Mouse (Mus musculus) Patski (cell line): ENCODE data around the gene Atg4a. TPM values are rescaled to one million over a fixed set of nuclear protein-coding genes. Genes with fewer than 3 reads are reported as not detected.

ENCODE experiments used
- ATAC-seq: fragments of 100-300 bp; one replicate; pipeline ENCODE4 v1.8.0; 2021
- CTCF ChIA-PET: fragments of 350-600 bp; sonication (Branson Sonifier 250); formaldehyde crosslinking; loops from one replicate; lab custom pipeline; 2022; ENCODE audit warnings: inconsistent platforms; lab: Charles Lee
- POLR2A ChIA-PET: fragments of 350-600 bp; sonication (Branson Sonifier 250); formaldehyde crosslinking; loops from one replicate; lab custom pipeline; 2022; ENCODE audit warnings: antibody characterized with exemption, inconsistent platforms; lab: Charles Lee
- DNase-seq: peaks from one replicate; pipeline ENCODE4 v3.0.0-alpha.2; 2011; ENCODE audit warnings: low read depth, low spot score
- H3K27me3 ChIP-seq: fragments of 371-371 bp; one replicate; pipeline ENCODE4 v1.5.1; 2021
- CTCF ChIP-seq: fragments of 100-300 bp; IDR thresholded peaks from one replicate; pipeline ENCODE4 v1.5.1; 2021
- in situ Hi-C: fragments of 300-500 bp; cut with MboI; formaldehyde crosslinking; loops from 3 replicates; pipeline ENCODE4 v1.11.1; 2018; ENCODE audit warnings: low pct_unique_long_range_greater_than_20kb, mixed read lengths
- polyA plus RNA-seq: library from polyadenylated mRNA; unstranded; gene quantifications from one replicate; pipeline ENCODE4 v1.2.3, GENCODE M21; 2021

Atg4a gene
- 18.3 TPM for polyA plus RNA-seq

DNA sequence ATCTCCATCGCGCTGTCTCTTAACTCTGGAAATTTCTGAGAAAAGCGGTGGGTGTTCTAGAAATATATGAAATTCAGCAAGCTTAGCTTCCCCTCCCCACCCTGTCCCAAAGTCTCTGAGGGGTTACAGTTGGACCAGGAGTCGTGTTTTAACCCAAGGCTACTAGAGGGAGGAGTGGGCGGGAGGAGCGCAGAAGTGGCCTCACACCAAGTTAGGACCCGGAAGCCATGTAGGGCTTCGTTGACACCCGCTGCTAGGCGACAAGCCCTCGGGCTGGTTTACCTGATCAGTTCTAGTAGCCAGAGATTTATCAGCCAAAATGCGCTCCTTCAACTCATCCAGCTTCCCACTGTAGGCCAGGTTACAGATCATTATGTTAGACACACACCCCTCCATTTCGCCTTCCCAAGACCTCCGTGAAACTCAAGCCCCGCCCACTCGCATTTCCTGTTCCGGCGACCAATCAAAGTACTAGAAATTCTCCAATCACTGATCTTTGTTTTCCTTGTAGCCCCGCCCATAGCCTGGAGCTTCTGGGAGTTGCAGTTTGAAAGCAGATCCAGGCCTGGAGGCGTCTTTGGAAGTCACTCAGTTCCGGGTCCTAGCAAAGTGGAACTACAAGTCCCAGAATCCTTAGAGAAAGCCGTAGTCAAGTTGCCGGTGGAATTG, at the start of gene Atg4a, which contains the start of gene Psmd10:
Atg4a (plus strand) TSS at position 636 of the 669 bp plus-strand sequence.
Psmd10 (minus strand) TSS at position 457 of the 669 bp plus-strand sequence.
- peak; percentile 68 for DNase-seq
- no peaks in the 10 kb centered on the region for H3K27me3 ChIP-seq
- ChIA-PET POLR2A (interaction anchor here (0.9 kb wide), 1 partner anchor 200 kb away, joined by 3 read pairs; no protein-coding TSS in a partner anchor), CTCF (interaction anchor here (1.1 to 1.4 kb wide), 3 partner anchors 17 to 200 kb away, joined by 4 to 5 read pairs (median 5); no protein-coding TSS in a partner anchor)
- peak; percentile 93 for ATAC-seq
- TF ChIP-seq CTCF, result no peak
- in situ Hi-C loops, result no loop called here

GRCm38 (mm10) chrX:140907360-140907759, 49.3 kb upstream of the Atg4a start, which contains the start of gene Vsig1:
Vsig1 (plus strand) TSS chrX:140907608.
- in situ Hi-C loops, result no loop called here
- POLR2A ChIA-PET, result no interaction called here
- CTCF ChIA-PET, result no interaction called here
- no peak for DNase-seq
- TF ChIP-seq CTCF, result no peak
- ATAC-seq, result no peak
- peaks cover 82% of the 10 kb centered on the region for H3K27me3 ChIP-seq

DNA sequence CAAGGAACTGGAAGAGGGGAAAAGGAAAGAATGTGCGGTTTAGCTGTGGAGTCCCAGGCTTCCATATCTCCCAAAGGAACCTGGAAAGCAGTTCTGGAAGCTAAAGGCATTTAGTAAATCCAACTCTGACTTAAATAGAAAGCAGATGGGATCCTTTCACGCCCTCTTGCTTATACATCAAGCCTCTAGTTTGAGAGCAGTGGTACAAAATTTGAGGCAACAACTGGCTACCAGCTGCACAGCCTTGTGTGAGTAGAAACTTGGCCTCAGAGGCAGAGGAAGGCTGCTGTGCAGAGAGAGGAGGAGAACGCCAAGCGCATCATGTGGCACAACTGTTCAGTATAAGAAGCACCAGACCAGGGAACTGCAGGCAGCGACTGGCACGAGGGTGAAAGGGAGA, 35.4 kb upstream of the Atg4a start:
- ATAC-seq (no peak), DNase-seq (no peak)
- ChIA-PET POLR2A (no interaction called here), CTCF (interaction anchor here (1.3 kb wide), 1 partner anchor 11 kb away, joined by 3 read pairs; no protein-coding TSS in a partner anchor)
- H3K27me3 ChIP-seq, result peaks cover 57% of the 10 kb centered on the region
- TF ChIP-seq CTCF, result no peak
- in situ Hi-C loops, result no loop called here

GRCm38 (mm10) chrX:140932066-140932465, 24.6 kb upstream of the Atg4a start:
- ATAC-seq (no peak), DNase-seq (no peak)
- POLR2A ChIA-PET, result no interaction called here
- in situ Hi-C loops, result no loop called here
- peak; percentile 48 for TF ChIP-seq CTCF
- H3K27me3 ChIP-seq, result peaks cover 71% of the 10 kb centered on the region
- CTCF ChIA-PET, result interaction anchor here (1.8 kb wide), 1 partner anchor 14 kb away, joined by 4 read pairs; no protein-coding TSS in a partner anchor

- no peak for TF ChIP-seq CTCF
- CTCF ChIA-PET, result interaction anchor here (1.8 kb wide), 1 partner anchor 15 kb away, joined by 4 read pairs; no protein-coding TSS in a partner anchor
- ATAC-seq (no peak), DNase-seq (no peak)
- in situ Hi-C loops, result no loop called here
- POLR2A ChIA-PET, result no interaction called here
- H3K27me3 ChIP-seq, result peaks cover 74% of the 10 kb centered on the region
Observed at GRCm38 (mm10) chrX:140933263-140933662, 23.4 kb upstream of the Atg4a start.

DNA sequence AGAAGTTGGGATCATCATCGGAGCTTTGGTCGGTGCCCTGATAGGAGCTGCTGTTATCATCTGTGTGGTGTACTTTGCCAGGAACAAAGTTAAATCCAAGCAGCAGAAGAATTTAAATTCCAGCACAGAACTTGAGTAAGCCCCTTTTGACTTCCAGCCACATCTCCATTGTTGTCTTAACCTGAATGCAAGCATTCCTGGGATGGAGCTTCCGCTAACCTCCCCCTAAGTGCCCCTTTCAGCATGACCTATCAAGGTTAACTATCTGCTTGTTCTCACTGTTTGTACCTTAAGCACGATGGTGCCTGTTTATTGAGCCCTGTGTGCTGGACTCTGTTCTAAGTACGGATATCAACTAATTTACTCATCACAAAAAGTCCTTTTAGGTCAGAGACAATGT, 20.4 kb upstream of the Atg4a start:
- no peak for DNase-seq
- no peak for TF ChIP-seq CTCF
- H3K27me3 ChIP-seq, result peaks cover 69% of the 10 kb centered on the region
- ChIA-PET POLR2A (no interaction called here), CTCF (no interaction called here)
- in situ Hi-C loops, result no loop called here
- ATAC-seq, result no peak

- ATAC-seq, result no peak
- POLR2A ChIA-PET, result no interaction called here
- in situ Hi-C loops, result no loop called here
Observed at GRCm38 (mm10) chrX:140953618-140954017, 3.1 kb upstream of the Atg4a start.

GRCm38 (mm10) chrX:140956959-140957358, 252 bp downstream of the Atg4a start:
- no peak for TF ChIP-seq CTCF
- ChIA-PET POLR2A (no interaction called here), CTCF (interaction anchor here (1.3 to 1.4 kb wide), 2 partner anchors 16 to 27 kb away, joined by 4 to 5 read pairs; no protein-coding TSS in a partner anchor)
- ATAC-seq (peak; percentile 42), DNase-seq (no peak)
- in situ Hi-C loops, result no loop called here
- H3K27me3 ChIP-seq, result no peaks in the 10 kb centered on the region

More at GRCm38 (mm10) chrX:140953618-140954017, 3.1 kb upstream of the Atg4a start:
- H3K27me3 ChIP-seq, result peaks cover 8% of the 10 kb centered on the region
- no peak for TF ChIP-seq CTCF
- no peak for DNase-seq
- CTCF ChIA-PET, result interaction anchor here (1.3 kb wide), 1 partner anchor 12 kb away, joined by 3 read pairs; no protein-coding TSS in a partner anchor

- H3K27me3 ChIP-seq, result peaks cover 5% of the 10 kb centered on the region
- CTCF ChIA-PET, result no interaction called here
- DNase-seq, result no peak
- no peak for TF ChIP-seq CTCF
- ATAC-seq, result no peak
- in situ Hi-C loops, result no loop called here
- POLR2A ChIA-PET, result no interaction called here
Observed at GRCm38 (mm10) chrX:140978943-140979342, 22.2 kb downstream of the Atg4a start.

DNA sequence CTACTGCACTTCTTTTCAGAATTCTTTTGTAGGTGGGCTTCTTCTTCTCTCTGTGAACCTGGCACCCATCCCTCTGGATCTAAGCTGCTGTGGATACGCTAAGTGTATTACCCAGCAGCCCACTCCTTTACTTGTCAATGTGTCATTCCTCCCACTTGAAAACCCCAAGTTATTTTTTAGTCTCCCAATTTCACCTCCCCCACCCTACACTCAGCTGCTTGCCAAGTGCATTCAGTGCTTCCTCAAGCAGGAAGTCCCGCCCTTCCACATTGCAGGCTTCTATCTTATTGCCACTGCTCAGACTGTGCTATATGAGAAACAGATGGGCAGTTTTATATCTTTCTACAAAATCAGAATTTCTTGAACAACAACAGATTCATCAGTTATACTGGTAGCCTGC, 22.8 kb downstream of the Atg4a start:
- ChIA-PET POLR2A (no interaction called here), CTCF (no interaction called here)
- ATAC-seq (no peak), DNase-seq (no peak)
- in situ Hi-C loops, result no loop called here
- TF ChIP-seq CTCF, result no peak
- peaks cover 5% of the 10 kb centered on the region for H3K27me3 ChIP-seq

GRCm38 (mm10) chrX:140980163-140980562, 23.5 kb downstream of the Atg4a start:
- DNase-seq (no peak), ATAC-seq (no peak)
- in situ Hi-C loops, result no loop called here
- CTCF ChIA-PET, result no interaction called here
- POLR2A ChIA-PET, result no interaction called here
- TF ChIP-seq CTCF, result no peak
- peaks cover 5% of the 10 kb centered on the region for H3K27me3 ChIP-seq
